21 mouse cellular contexts compared by ENCODE assay signal in genomic region chr4:127190921-127191320, GRCm38 (mm10). TPM values are rescaled to one million over a fixed set of nuclear protein-coding genes. Genes with fewer than 3 reads are reported as not detected.
DNase-seq lines count a peak whose midpoint lies in the region; ATAC-seq lines count a peak whose summit lies in the region.
"Had no signal": no experiment of that assay in that cellular context is flagged by ENCODE, and none has a peak within 500 bp of the region (broad histone marks: within the 10 kb centered on the region; RNA-seq: fewer than 3 reads in every experiment).

No protein-coding gene starts in this region.

- no peak overlapping the region for H3K4me3 ChIP-seq in midbrain, embryonic 11.5 days (ENCODE audit: low read depth, low read length)
- no peak overlapping the region for H3K4me3 ChIP-seq in midbrain, embryonic 13.5 days (replicated peaks)
- H3K4me3 ChIP-seq in forebrain, embryonic 10.5 days, result no peak overlapping the region
- H3K4me3 ChIP-seq: embryonic facial prominence, embryonic 10.5 days; embryonic facial prominence, embryonic 12.5 days; forebrain, embryonic 12.5 days had no signal

- H3K4me1 ChIP-seq in midbrain, embryonic 11.5 days (ENCODE audit: control insufficient read depth, insufficient read depth, low read length), result peaks cover 6% of the 10 kb centered on the region
- peaks cover 17% of the 10 kb centered on the region for H3K4me1 ChIP-seq in midbrain, embryonic 13.5 days (replicated peaks)
- peaks cover 14% of the 10 kb centered on the region for H3K4me1 ChIP-seq in forebrain, embryonic 10.5 days

- no peak for ATAC-seq in midbrain, embryonic 11.5 days (ENCODE audit: low FRiP score)
- ATAC-seq in midbrain, embryonic 13.5 days, result no peak
- ATAC-seq: forebrain, embryonic 14.5 days; forebrain, embryonic 16.5 days had no signal

- no peak overlapping the region for H3K4me2 ChIP-seq in midbrain, embryonic 11.5 days
- H3K4me2 ChIP-seq in midbrain, embryonic 13.5 days (replicated peaks), result no peak overlapping the region
- H3K4me2 ChIP-seq: embryonic facial prominence, embryonic 12.5 days; forebrain, embryonic 12.5 days had no signal

- no peaks in the 10 kb centered on the region for H3K36me3 ChIP-seq in midbrain, embryonic 11.5 days (ENCODE audit: control insufficient read depth, insufficient read depth, low read length)
- H3K36me3 ChIP-seq in midbrain, embryonic 13.5 days, result peaks cover 13% of the 10 kb centered on the region
- H3K36me3 ChIP-seq in forebrain, embryonic 10.5 days (replicated peaks), result no peaks in the 10 kb centered on the region
- H3K36me3 ChIP-seq: embryonic facial prominence, embryonic 10.5 days; embryonic facial prominence, embryonic 12.5 days had no signal

- peak; percentile 61 for DNase-seq in midbrain, embryonic 11.5 days (ENCODE audit: low spot score, missing footprints)
- peak; percentile 90 for DNase-seq in ES-CJ7 (ENCODE audit: low read depth, low spot score)
- peak; percentile 67 for DNase-seq in ZHBTc4 (ENCODE audit: low read depth, low spot score)
- DNase-seq in urinary bladder, adult 2 months (ENCODE audit: low spot score), result no peak
- no peak for DNase-seq in forebrain, embryonic 10.5 days (ENCODE audit: extremely low spot score, low spot score)
- no peak for DNase-seq in gastrocnemius, postnatal 10 days
- DNase-seq: adrenal gland, adult 2 months; adrenal gland, postnatal 10 days; adrenal gland, postnatal 25 days; cerebellum, adult 11-12 months; cerebellum, adult 2 months; cerebellum, adult 9-10 months; cerebellum, postnatal 25 days had no signal

- H3K9me3 ChIP-seq in midbrain, embryonic 11.5 days (ENCODE audit: control insufficient read depth, low read length), result no peaks in the 10 kb centered on the region
- no peaks in the 10 kb centered on the region for H3K9me3 ChIP-seq in midbrain, embryonic 13.5 days
- H3K9me3 ChIP-seq in forebrain, embryonic 10.5 days, result no peaks in the 10 kb centered on the region
- H3K9me3 ChIP-seq: embryonic facial prominence, embryonic 10.5 days; embryonic facial prominence, embryonic 12.5 days; forebrain, embryonic 12.5 days had no signal

- H3K27me3 ChIP-seq in midbrain, embryonic 11.5 days (ENCODE audit: control insufficient read depth, insufficient read depth, low read length), result no peaks in the 10 kb centered on the region
- no peaks in the 10 kb centered on the region for H3K27me3 ChIP-seq in midbrain, embryonic 13.5 days
- H3K27me3 ChIP-seq in forebrain, embryonic 10.5 days (ENCODE audit: poor library complexity, severe bottlenecking), result no peaks in the 10 kb centered on the region; the same call in 1 of the 2 replicates
- H3K27me3 ChIP-seq: embryonic facial prominence, embryonic 12.5 days; forebrain, embryonic 12.5 days had no signal

- H3K27ac ChIP-seq in midbrain, embryonic 11.5 days (ENCODE audit: low read depth, low read length), result no peak overlapping the region
- no peak overlapping the region for H3K27ac ChIP-seq in midbrain, embryonic 13.5 days
- H3K27ac ChIP-seq in forebrain, embryonic 10.5 days, result no peak overlapping the region
- H3K27ac ChIP-seq: embryonic facial prominence, embryonic 10.5 days; embryonic facial prominence, embryonic 12.5 days; forebrain, embryonic 12.5 days had no signal

- H3K9ac ChIP-seq in midbrain, embryonic 11.5 days (ENCODE audit: low read length), result no peak overlapping the region
- no peak overlapping the region for H3K9ac ChIP-seq in midbrain, embryonic 13.5 days (replicated peaks)
- H3K9ac ChIP-seq: embryonic facial prominence, embryonic 12.5 days; forebrain, embryonic 12.5 days had no signal

- 86% methylated on average over 6 of the region's 6 CpGs for WGBS in midbrain, embryonic 11.5 days
- WGBS in midbrain, embryonic 13.5 days, result 89% methylated on average over 6 of the region's 6 CpGs
- 87% methylated on average over 6 of the region's 6 CpGs for WGBS in forebrain, embryonic 10.5 days

RNA-seq across cellular contexts. Expression of gene Dlgap3, which starts 21.9 kb away (rescaled TPM):
- 4.0 and 4.4 TPM in 2 replicates for polyA plus RNA-seq in midbrain, embryonic 11.5 days (2014; fragmentation: Nextera tagmentation; extraction: Ambion mirVana)
- polyA plus RNA-seq in midbrain, embryonic 13.5 days (2015; fragmentation: Nextera tagmentation; extraction: Ambion mirVana), result 7.2 and 10.1 TPM in 2 replicates
- polyA plus RNA-seq in urinary bladder, adult 2 months (2012; rRNA removed), result 0.16 and 0.18 TPM in 2 replicates
- polyA plus RNA-seq in forebrain, embryonic 10.5 days (2016; fragmentation: Nextera tagmentation; extraction: Ambion mirVana), result 1.0 and 1.2 TPM in 2 replicates
- under 1 TPM; 0.68 to 0.78 TPM for total RNA-seq in gastrocnemius, postnatal 10 days (2021)
- total RNA-seq: MEL had no signal
- polyA plus RNA-seq: C2C12 had no signal

RNA-seq across cellular contexts. Expression of gene Smim12, which starts 52.7 kb away (rescaled TPM):
- polyA plus RNA-seq in midbrain, embryonic 11.5 days (2014; fragmentation: Nextera tagmentation; extraction: Ambion mirVana), result 54.5 and 60.0 TPM in 2 replicates
- 45.1 and 48.0 TPM in 2 replicates for polyA plus RNA-seq in midbrain, embryonic 13.5 days (2015; fragmentation: Nextera tagmentation; extraction: Ambion mirVana)
- polyA plus RNA-seq in urinary bladder, adult 2 months (2012; rRNA removed), result 49.8 and 54.0 TPM in 2 replicates
- 78.0 and 79.1 TPM in 2 replicates for polyA plus RNA-seq in forebrain, embryonic 10.5 days (2016; fragmentation: Nextera tagmentation; extraction: Ambion mirVana)
- 10 to 100 TPM; 29.1 to 32.7 TPM for total RNA-seq in gastrocnemius, postnatal 10 days (2021)

Comparison
In these comparisons a context has a peak if more than half of its experiments do, and no peak if none do; other contexts are left out.
1. DNase-seq: peak in midbrain, embryonic 11.5 days (single experiment), ES-CJ7 (single experiment) and ZHBTc4 (single experiment); none in urinary bladder, adult 2 months (single experiment), forebrain, embryonic 10.5 days (single experiment) and gastrocnemius, postnatal 10 days (single experiment).